Mouse (Mus musculus) embryonic facial prominence, embryonic 11.5 days (tissue): ENCODE results near the gene Thbs1. TPM values are rescaled to one million over a fixed set of nuclear protein-coding genes. Genes with fewer than 3 reads are reported as not detected.

Source experiments
- ATAC-seq: fragments of 200-750 bp; cut with Nextera tagmentation; replicated peaks from 2 replicates; pipeline ENCODE4 v1.8.0; 2017; ENCODE audit warnings: low read depth; ENCODE audit not compliant: insufficient number of reproducible peaks, low FRiP score, low TSS enrichment
- DNase-seq: peaks from one replicate; pipeline ENCODE4 v3.0.0-alpha.2; 2015; ENCODE audit warnings: low spot score
- H3K27ac ChIP-seq: fragments of 300-500 bp; sonication (generic); replicated peaks from 2 replicates; pipeline ENCODE4 v1.5.1; 2014; ENCODE audit warnings: mild to moderate bottlenecking, low read depth, low read length, control low read depth
- H3K27me3 ChIP-seq: fragments of 300-500 bp; sonication (generic); 2 replicates; pipeline ENCODE4 v1.6.1; 2014; ENCODE audit warnings: mild to moderate bottlenecking, low read length, moderate library complexity, mixed read lengths; ENCODE audit not compliant: control insufficient read depth, insufficient read depth
- H3K36me3 ChIP-seq: fragments of 300-500 bp; sonication (generic); replicated peaks from 2 replicates; pipeline ENCODE4 v1.6.1; 2014; ENCODE audit warnings: low read depth, mild to moderate bottlenecking, low read length, moderate library complexity, mixed read lengths; ENCODE audit not compliant: control insufficient read depth, insufficient read depth
- H3K4me1 ChIP-seq: fragments of 300-500 bp; sonication (generic); 2 replicates; pipeline ENCODE4 v1.6.1; 2014; ENCODE audit warnings: low read length, mixed read lengths; ENCODE audit not compliant: control insufficient read depth, insufficient read depth
- H3K4me2 ChIP-seq: fragments of 300-500 bp; sonication (generic); 2 replicates; pipeline ENCODE4 v1.6.1; 2014; ENCODE audit warnings: low read depth, mild to moderate bottlenecking, control low read depth, low read length, moderate library complexity
- H3K4me3 ChIP-seq: fragments of 300-500 bp; sonication (generic); 2 replicates; pipeline ENCODE4 v1.5.1; 2014; ENCODE audit warnings: low read depth, low read length, control low read depth
- H3K9ac ChIP-seq: fragments of 300-500 bp; sonication (generic); replicated peaks from 2 replicates; pipeline ENCODE4 v1.6.1; 2014; ENCODE audit warnings: mild to moderate bottlenecking, control low read depth, low read length
- H3K9me3 ChIP-seq: fragments of 300-500 bp; sonication (generic); replicated peaks from 2 replicates; pipeline ENCODE4 v1.6.1; 2016; ENCODE audit warnings: mild to moderate bottlenecking, low read length, inconsistent platforms, mixed read lengths; ENCODE audit not compliant: control insufficient read depth
- WGBS: fragments of 180-500 bp; shearing (Covaris S2); extraction: QIAGEN DNeasy Blood & Tissue Kit; methylation state at CpG from one replicate; pipeline ENCODE4 v1.1.7; 2014; 5-methylcytosine and 5-hydroxymethylcytosine counted together
- polyA plus RNA-seq: library from polyadenylated mRNA; unstranded; fragments of >200 nt; fragmentation: Nextera tagmentation; extraction: Ambion mirVana; gene quantifications from 2 replicates; pipeline ENCODE4 v1.2.1, GENCODE M21; 2014

The Thbs1 gene
- polyA plus RNA-seq, 1 experiment from 2014 or later = 50.7 TPM

DNA sequence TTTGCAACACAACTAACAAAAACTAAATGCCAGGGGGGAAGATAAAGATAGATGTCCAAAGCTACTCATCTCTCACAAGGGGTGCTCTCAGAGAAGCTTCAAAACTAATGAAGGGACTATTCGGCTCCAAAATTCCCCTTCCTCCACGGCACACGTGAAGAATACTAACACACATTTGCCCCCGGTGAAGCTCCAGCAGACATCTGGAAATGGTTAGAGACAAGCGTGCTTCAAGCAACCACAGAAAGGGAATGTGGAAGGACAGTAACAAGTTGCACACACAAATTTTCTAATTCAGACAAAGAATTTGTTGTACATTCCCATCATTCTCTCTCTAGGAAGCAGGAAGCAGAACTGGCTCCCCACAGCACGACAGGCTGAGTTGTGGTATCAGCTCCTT is 47.5 kb downstream of the Thbs1 start:
- Histone ChIP-seq H3K9me3 (no peaks in the 10 kb centered on the region), H3K27me3 (no peaks in the 10 kb centered on the region), H3K4me1 (peaks cover 3% of the 10 kb centered on the region), H3K27ac (peak overlapping the region; percentile 56), H3K9ac (no peak overlapping the region), H3K36me3 (no peaks in the 10 kb centered on the region), H3K4me2 (no peak overlapping the region), H3K4me3 (no peak overlapping the region)
- peak; percentile 82 for DNase-seq
- WGBS = 31% methylated on average over 6 of the region's 6 CpGs
- no peak for ATAC-seq

DNA sequence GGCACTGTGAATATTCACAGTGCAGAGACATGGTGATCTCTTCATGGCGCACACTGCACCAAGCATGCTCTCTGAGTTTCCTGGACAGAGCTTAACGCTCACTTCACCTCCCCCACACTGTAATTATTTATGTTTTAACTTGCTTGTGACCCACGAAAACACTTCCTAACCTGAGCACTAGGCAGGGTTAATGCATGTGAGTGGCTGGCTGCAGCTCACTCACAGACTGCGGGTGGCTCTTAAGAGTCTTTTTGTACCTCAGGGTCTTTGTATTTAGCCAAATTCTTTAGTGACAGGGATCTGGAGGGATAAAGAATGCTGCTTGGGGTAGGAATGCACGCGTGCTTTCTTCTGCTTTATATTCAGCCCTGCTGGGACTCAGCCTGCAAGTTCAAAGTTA is 48.9 kb downstream of the Thbs1 start:
- Histone ChIP-seq H3K4me1 (peaks cover 3% of the 10 kb centered on the region), H3K4me2 (no peak overlapping the region), H3K36me3 (no peaks in the 10 kb centered on the region), H3K27ac (0 out of 2 replicates have a peak overlapping the region, but pooled peaks have one; percentile 10), H3K4me3 (no peak overlapping the region), H3K9ac (no peak overlapping the region), H3K9me3 (no peaks in the 10 kb centered on the region), H3K27me3 (no peaks in the 10 kb centered on the region)
- DNase-seq = peak; percentile 69
- ATAC-seq = peak; percentile 77
- WGBS = 16% methylated on average over 6 of the region's 6 CpGs

DNA sequence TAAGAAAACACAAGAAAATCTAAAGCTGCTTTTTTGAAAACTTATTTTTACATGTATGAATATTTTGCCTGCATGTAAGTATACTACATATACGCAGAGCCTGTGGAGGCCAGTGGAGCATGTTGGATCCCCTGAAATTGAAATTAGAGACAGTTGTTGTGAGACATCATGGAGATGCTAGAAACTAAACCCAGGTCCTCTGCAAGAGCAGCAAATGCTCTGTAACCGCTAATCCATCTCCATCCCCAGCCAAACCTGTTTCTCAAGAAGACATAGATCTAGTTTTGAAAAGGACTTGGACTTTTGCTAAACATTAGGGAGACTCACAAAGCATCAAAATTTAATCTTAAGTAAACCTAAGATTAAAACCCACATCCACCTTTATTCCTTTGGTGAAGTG is 49.3 kb downstream of the Thbs1 start:
- no peaks in the 10 kb centered on the region for H3K9me3 ChIP-seq
- no peaks in the 10 kb centered on the region for H3K36me3 ChIP-seq
- no peak overlapping the region for H3K4me3 ChIP-seq
- H3K27ac ChIP-seq = no peak overlapping the region
- H3K27me3 ChIP-seq = no peaks in the 10 kb centered on the region
- no peak overlapping the region for H3K9ac ChIP-seq
- no peak for ATAC-seq
- peaks cover 3% of the 10 kb centered on the region for H3K4me1 ChIP-seq
- no peak overlapping the region for H3K4me2 ChIP-seq
- 69% methylated on average over 2 of the region's 2 CpGs for WGBS
- DNase-seq = peak; percentile 48

DNA sequence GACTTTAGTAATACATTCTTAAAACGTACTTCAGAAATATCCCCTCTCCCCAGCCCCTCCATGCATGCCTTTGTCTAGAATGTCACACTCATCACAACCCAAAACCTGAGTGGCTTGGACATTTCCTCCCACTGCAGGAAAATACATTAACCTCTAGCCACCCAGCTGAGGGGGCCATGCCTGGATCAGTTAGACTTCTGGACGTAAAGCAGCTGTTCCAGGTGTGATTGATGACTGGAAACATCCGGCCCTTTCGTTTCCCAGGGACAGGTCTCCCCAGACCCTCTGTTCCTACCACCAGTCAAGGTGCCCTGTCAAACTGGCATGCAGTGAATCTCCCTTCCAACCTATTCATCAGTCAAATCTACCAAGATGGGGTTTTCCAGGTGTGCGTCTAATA is 50.8 kb downstream of the Thbs1 start:
- H3K9ac ChIP-seq = no peak overlapping the region
- WGBS = 39% methylated on average over 5 of the region's 5 CpGs
- peaks cover 3% of the 10 kb centered on the region for H3K4me1 ChIP-seq
- no peak overlapping the region for H3K27ac ChIP-seq
- no peak for DNase-seq
- no peaks in the 10 kb centered on the region for H3K9me3 ChIP-seq
- ATAC-seq = no peak
- H3K36me3 ChIP-seq = no peaks in the 10 kb centered on the region
- no peaks in the 10 kb centered on the region for H3K27me3 ChIP-seq
- no peak overlapping the region for H3K4me3 ChIP-seq
- no peak overlapping the region for H3K4me2 ChIP-seq

DNA sequence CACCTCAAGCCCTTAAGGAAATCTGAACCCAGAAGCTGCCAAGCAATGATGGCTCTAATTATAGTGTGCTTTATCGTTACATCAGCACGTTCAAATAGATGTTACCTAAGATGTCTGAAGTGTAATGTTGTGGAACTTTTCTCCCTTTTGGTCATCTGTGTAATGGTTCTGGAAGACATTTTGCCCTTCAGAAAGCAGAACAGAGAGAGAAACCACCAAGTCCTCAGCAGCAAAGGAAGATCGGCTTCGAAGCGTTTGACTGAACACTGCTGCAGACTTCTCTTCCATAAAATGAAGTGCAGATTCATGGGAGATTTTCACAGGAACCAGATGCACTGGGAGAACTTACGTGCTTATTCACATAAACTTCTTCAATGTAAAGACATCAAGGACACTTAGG is 52.5 kb downstream of the Thbs1 start:
- H3K36me3 ChIP-seq = no peaks in the 10 kb centered on the region
- peak; percentile 9 for DNase-seq
- H3K27me3 ChIP-seq = no peaks in the 10 kb centered on the region
- H3K4me2 ChIP-seq = no peak overlapping the region
- no peak overlapping the region for H3K4me3 ChIP-seq
- no peaks in the 10 kb centered on the region for H3K9me3 ChIP-seq
- H3K4me1 ChIP-seq = peaks cover 3% of the 10 kb centered on the region
- no peak for ATAC-seq
- H3K9ac ChIP-seq = no peak overlapping the region
- 67% methylated on average over 6 of the region's 6 CpGs for WGBS
- no peak overlapping the region for H3K27ac ChIP-seq

DNA sequence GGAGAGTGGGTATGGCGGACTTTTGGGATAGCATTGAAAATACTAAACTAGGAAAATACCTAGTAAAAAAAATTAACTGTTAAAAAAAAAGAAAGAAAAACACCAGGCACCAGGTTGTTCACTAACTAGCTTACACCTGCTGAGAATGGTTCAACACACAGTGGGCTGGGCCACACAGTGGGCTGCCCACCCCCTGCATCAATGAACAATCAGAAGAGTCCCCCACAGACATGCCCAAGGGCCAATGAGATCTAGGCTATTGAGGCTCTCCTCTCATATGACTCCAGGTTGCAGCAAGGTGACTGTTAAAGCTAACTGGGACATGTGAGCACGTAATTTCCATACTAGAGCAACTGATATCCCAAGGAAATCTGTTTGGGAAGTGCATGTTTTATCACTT is 54.0 kb downstream of the Thbs1 start:
- H3K27ac ChIP-seq = no peak overlapping the region
- no peaks in the 10 kb centered on the region for H3K9me3 ChIP-seq
- no peak overlapping the region for H3K9ac ChIP-seq
- no peaks in the 10 kb centered on the region for H3K27me3 ChIP-seq
- H3K4me3 ChIP-seq = no peak overlapping the region
- no peak for DNase-seq
- no peak overlapping the region for H3K4me2 ChIP-seq
- WGBS = 88% methylated on average over 2 of the region's 2 CpGs
- ATAC-seq = no peak
- H3K36me3 ChIP-seq = no peaks in the 10 kb centered on the region
- no peaks in the 10 kb centered on the region for H3K4me1 ChIP-seq

DNA sequence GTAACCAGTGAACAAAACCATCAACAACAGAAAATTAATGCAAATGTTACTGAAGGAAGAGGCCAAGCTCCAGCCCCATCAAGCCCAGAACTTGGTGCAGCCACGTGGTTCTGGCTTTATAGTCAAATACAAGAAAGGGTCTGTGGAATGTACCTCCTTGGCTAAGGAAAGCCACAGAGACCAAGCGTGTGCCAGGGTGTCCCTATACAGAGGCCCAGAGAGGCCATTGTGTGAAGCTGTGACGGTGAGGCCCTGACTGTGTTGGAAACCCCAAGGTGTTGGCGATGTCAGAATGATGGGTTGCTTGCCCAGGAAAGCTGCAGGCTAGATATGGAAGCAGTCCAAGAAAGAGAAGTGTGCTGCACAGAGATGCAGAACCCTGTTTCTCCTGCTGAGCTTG is 56.1 kb downstream of the Thbs1 start:
- no peak for ATAC-seq
- 86% methylated on average over 4 of the region's 4 CpGs for WGBS
- Histone ChIP-seq H3K9ac (no peak overlapping the region), H3K27me3 (no peaks in the 10 kb centered on the region), H3K9me3 (no peaks in the 10 kb centered on the region), H3K4me1 (no peaks in the 10 kb centered on the region), H3K4me3 (no peak overlapping the region), H3K4me2 (no peak overlapping the region), H3K36me3 (no peaks in the 10 kb centered on the region), H3K27ac (no peak overlapping the region)
- DNase-seq = no peak

DNA sequence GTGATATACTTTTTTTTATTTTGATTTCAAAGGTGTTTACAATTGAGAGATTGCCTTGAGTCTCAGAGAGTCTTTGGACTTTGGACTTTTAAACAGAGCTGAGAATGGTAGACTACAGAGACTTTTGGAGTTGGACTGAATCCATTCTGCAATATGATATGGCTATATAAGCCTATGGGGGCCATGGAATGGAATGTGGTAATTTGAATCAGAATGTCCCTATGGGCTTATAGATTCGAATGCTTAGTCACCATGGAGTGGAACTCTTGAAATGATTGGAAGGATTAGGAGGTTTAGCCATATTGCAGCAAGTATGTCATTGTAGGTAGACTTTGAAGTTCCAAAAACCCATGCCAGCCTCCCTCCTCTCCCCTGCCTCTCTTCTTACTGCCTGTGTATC is 56.5 kb downstream of the Thbs1 start:
- ATAC-seq (no peak), DNase-seq (peak; percentile 7)
- Histone ChIP-seq H3K27me3 (no peaks in the 10 kb centered on the region), H3K27ac (no peak overlapping the region), H3K9ac (no peak overlapping the region), H3K9me3 (no peaks in the 10 kb centered on the region), H3K4me2 (no peak overlapping the region), H3K36me3 (no peaks in the 10 kb centered on the region), H3K4me3 (no peak overlapping the region), H3K4me1 (no peaks in the 10 kb centered on the region)
- WGBS = 50% methylated on average over 1 of the region's 1 CpGs
